Mouse (Mus musculus): ENCODE results near the gene Krtap4-1.

DNA sequence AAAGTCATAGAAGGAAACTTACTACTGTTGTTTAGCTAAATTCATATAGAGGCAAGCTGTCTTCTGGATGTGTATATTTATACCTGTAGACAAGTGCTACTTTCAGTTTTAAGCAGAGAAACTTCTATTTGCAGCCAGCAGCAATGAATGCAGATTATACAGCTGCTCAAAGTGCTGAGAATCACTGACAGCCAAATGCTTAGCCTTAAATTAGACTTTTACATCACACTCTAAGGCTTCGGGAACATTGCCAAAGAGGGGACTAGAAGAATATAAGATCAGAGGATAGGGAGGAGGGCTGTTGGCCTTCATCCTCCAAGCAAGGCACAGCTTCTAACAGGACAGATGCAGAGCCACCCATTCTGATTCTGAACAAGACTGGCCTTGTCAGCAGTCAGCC, 9.0 kb upstream of the Krtap4-1 start:
- TF ChIP-seq CTCF (IDR thresholded peaks at IDR 0.05; ENCODE audit: borderline replicate concordance, extremely low read depth, insufficient read depth, insufficient read length) = no peak
- no peak for TF ChIP-seq POLR2A (IDR thresholded peaks at IDR 0.05; ENCODE audit: borderline replicate concordance, extremely low read depth, insufficient read depth, insufficient read length, poor library complexity, severe bottlenecking)
